8 mouse cellular contexts compared by ENCODE assay signal in genomic region chr15:79808114-79808513, GRCm38 (mm10). TPM values are rescaled to one million over a fixed set of nuclear protein-coding genes. Genes with fewer than 3 reads are reported as not detected.
DNase-seq lines count a peak whose midpoint lies in the region; ATAC-seq lines count a peak whose summit lies in the region.

No protein-coding gene starts in this region.

- intact Hi-C loops in heart, postnatal 10 days (cut with DNase I), result no loop called here
- intact Hi-C loops in heart, postnatal 36 days (cut with DNase I), result no loop called here

- ATAC-seq in inflammation-experienced regulatory T-cells, adult 6 months, result no peak

- WGBS in large intestine, adult 2 months, result 28% methylated on average over 5 of the region's 5 CpGs

- peak; percentile 43 to 68 for DNase-seq in heart, postnatal 10 days
- DNase-seq in heart, postnatal 36 days, result no peak
- peak; percentile 63 for DNase-seq in right cerebral cortex, postnatal 4 days
- DNase-seq in right cerebral cortex, adult 2 months (ENCODE audit: low spot score in 2 of 2), result no peak
- peak; percentile 54 for DNase-seq in c-Kit-positive CD71-positive TER-119-negative erythroid progenitor cells, embryonic 14.5 days (ENCODE audit: low read depth)
- peak; percentile 36 for DNase-seq in large intestine, adult 2 months (ENCODE audit: low read depth, low spot score)
- DNase-seq in thymus, postnatal 25 days, result peak; percentile 56

RNA-seq across cellular contexts. Expression of gene Nptxr, which starts 3.5 kb away (rescaled TPM):
- 1 to 10 TPM; 3.8 to 4.1 TPM for total RNA-seq in heart, postnatal 10 days (2021)
- total RNA-seq in heart, postnatal 36 days (2021), result 1 to 10 TPM; 1.5 to 1.7 TPM
- polyA plus RNA-seq in large intestine, adult 2 months (2012; rRNA removed), result 0.71 and 1.0 TPM in 2 replicates
- polyA plus RNA-seq in inflammation-experienced regulatory T-cells, adult 6 months (2017; shearing (Covaris generic)), result 1 to 10 TPM in 1 of 3 experiments, under 1 TPM in 1, not detected in 1; 0.15 to 1.1 TPM

RNA-seq across cellular contexts. Expression of gene Npcd, which starts 25.9 kb away (rescaled TPM):
- 1 to 10 TPM in 1 of 2 experiments, under 1 TPM in 1; 0.74 to 1.8 TPM for total RNA-seq in heart, postnatal 10 days (2021)
- total RNA-seq in heart, postnatal 36 days (2021), result under 1 TPM in 1 of 2 experiments, not detected in 1; 0.30 TPM
- polyA plus RNA-seq in large intestine, adult 2 months (2012; rRNA removed), result not detected in 2 replicates
- polyA plus RNA-seq in inflammation-experienced regulatory T-cells, adult 6 months (2017; shearing (Covaris generic)), result not detected

RNA-seq across cellular contexts. Expression of gene Cbx6, which starts 26.4 kb away (rescaled TPM):
- total RNA-seq in heart, postnatal 10 days (2021), result 10 to 100 TPM; 40.7 to 48.7 TPM
- total RNA-seq in heart, postnatal 36 days (2021), result 10 to 100 TPM; 25.8 to 29.7 TPM
- 15.5 and 17.5 TPM in 2 replicates for polyA plus RNA-seq in large intestine, adult 2 months (2012; rRNA removed)
- 10 to 100 TPM; 10.5 to 13.1 (median 10.9) TPM for polyA plus RNA-seq in inflammation-experienced regulatory T-cells, adult 6 months (2017; shearing (Covaris generic))

RNA-seq across cellular contexts. Expression of gene Dnal4, which starts 30.5 kb away (rescaled TPM):
- 10 to 100 TPM; 20.2 to 22.9 TPM for total RNA-seq in heart, postnatal 10 days (2021)
- 10 to 100 TPM; 17.7 to 22.5 TPM for total RNA-seq in heart, postnatal 36 days (2021)
- 21.3 and 22.5 TPM in 2 replicates for polyA plus RNA-seq in large intestine, adult 2 months (2012; rRNA removed)
- 1 to 10 TPM; 6.5 to 9.4 (median 8.6) TPM for polyA plus RNA-seq in inflammation-experienced regulatory T-cells, adult 6 months (2017; shearing (Covaris generic))

Comparison
In these comparisons a context has a peak if more than half of its experiments do, and no peak if none do; other contexts are left out.
1. DNase-seq: peak in heart, postnatal 10 days (2 of 2), right cerebral cortex, postnatal 4 days (single experiment), c-Kit-positive CD71-positive TER-119-negative erythroid progenitor cells, embryonic 14.5 days (single experiment), large intestine, adult 2 months (single experiment) and thymus, postnatal 25 days (single experiment); none in heart, postnatal 36 days (0 of 2) and right cerebral cortex, adult 2 months (0 of 2).